Mouse (Mus musculus): Measurements from ENCODE around the gene Get4. TPM values are rescaled to one million over a fixed set of nuclear protein-coding genes. Genes with fewer than 3 reads are reported as not detected.

Get4 gene
- total RNA-seq, 2 experiments from 2014 or later: 12.4 to 14.4 TPM

- no peak for ATAC-seq (replicated peaks; ENCODE audit: low FRiP score, poor library complexity, severe bottlenecking)
These were observed 17.7 kb upstream of the Get4 start for GRCm38 (mm10) chr5:139234423-139234822.

- ATAC-seq (replicated peaks; ENCODE audit: low FRiP score, poor library complexity, severe bottlenecking): no peak
These were observed 14.7 kb upstream of the Get4 start for GRCm38 (mm10) chr5:139237436-139237835.

GRCm38 (mm10) chr5:139241022-139241761 is 10.9 kb upstream of the Get4 start:
- no peak for ATAC-seq (replicated peaks; ENCODE audit: low FRiP score, poor library complexity, severe bottlenecking)

GRCm38 (mm10) chr5:139243384-139243783 is 8.7 kb upstream of the Get4 start:
- no peak for ATAC-seq (replicated peaks; ENCODE audit: low FRiP score, poor library complexity, severe bottlenecking)

GRCm38 (mm10) chr5:139247767-139248166 is 4.4 kb upstream of the Get4 start:
- ATAC-seq (replicated peaks; ENCODE audit: low FRiP score, poor library complexity, severe bottlenecking): no peak

GRCm38 (mm10) chr5:139248846-139249245 is 3.3 kb upstream of the Get4 start:
- ATAC-seq (replicated peaks; ENCODE audit: low FRiP score, poor library complexity, severe bottlenecking): no peak

GRCm38 (mm10) chr5:139251279-139251678 is 845 bp upstream of the Get4 start:
- no peak for ATAC-seq (replicated peaks; ENCODE audit: low FRiP score, poor library complexity, severe bottlenecking)

- ATAC-seq (replicated peaks; ENCODE audit: low FRiP score, poor library complexity, severe bottlenecking): peak; percentile 30
These were observed 416 bp upstream of the Get4 start for GRCm38 (mm10) chr5:139251736-139252080.

- ATAC-seq (replicated peaks; ENCODE audit: low FRiP score, poor library complexity, severe bottlenecking): peak; percentile 73
These were observed 754 bp downstream of the Get4 start for GRCm38 (mm10) chr5:139252910-139253245.

- ATAC-seq (replicated peaks; ENCODE audit: low FRiP score, poor library complexity, severe bottlenecking): peak; percentile 73
These were observed 1.2 kb downstream of the Get4 start for GRCm38 (mm10) chr5:139253301-139253741.

- ATAC-seq (replicated peaks; ENCODE audit: low FRiP score, poor library complexity, severe bottlenecking): no peak
These were observed 2.8 kb downstream of the Get4 start for GRCm38 (mm10) chr5:139254938-139255337.

- ATAC-seq (replicated peaks; ENCODE audit: low FRiP score, poor library complexity, severe bottlenecking): no peak
These were observed 3.7 kb downstream of the Get4 start for GRCm38 (mm10) chr5:139255777-139256176.

- no peak for ATAC-seq (replicated peaks; ENCODE audit: low FRiP score, poor library complexity, severe bottlenecking)
These were observed 4.2 kb downstream of the Get4 start for GRCm38 (mm10) chr5:139256211-139256765.

GRCm38 (mm10) chr5:139257265-139257664 is 5.1 kb downstream of the Get4 start:
- no peak for ATAC-seq (replicated peaks; ENCODE audit: low FRiP score, poor library complexity, severe bottlenecking)

- no peak for ATAC-seq (replicated peaks; ENCODE audit: low FRiP score, poor library complexity, severe bottlenecking)
These were observed 5.7 kb downstream of the Get4 start for GRCm38 (mm10) chr5:139257818-139258217.

- no peak for ATAC-seq (replicated peaks; ENCODE audit: low FRiP score, poor library complexity, severe bottlenecking)
These were observed 6.4 kb downstream of the Get4 start for GRCm38 (mm10) chr5:139258371-139259035.

GRCm38 (mm10) chr5:139259853-139260252 is 7.7 kb downstream of the Get4 start:
- ATAC-seq (replicated peaks; ENCODE audit: low FRiP score, poor library complexity, severe bottlenecking): no peak

- ATAC-seq (replicated peaks; ENCODE audit: low FRiP score, poor library complexity, severe bottlenecking): no peak
These were observed 9.3 kb downstream of the Get4 start for GRCm38 (mm10) chr5:139261403-139261802.

- no peak for ATAC-seq (replicated peaks; ENCODE audit: low FRiP score, poor library complexity, severe bottlenecking)
These were observed 15.5 kb downstream of the Get4 start for GRCm38 (mm10) chr5:139267661-139268060.

GRCm38 (mm10) chr5:139270806-139271521 is 18.8 kb downstream of the Get4 start:
- ATAC-seq (replicated peaks; ENCODE audit: low FRiP score, poor library complexity, severe bottlenecking): no peak
